Mouse (Mus musculus): ENCODE data around the gene Cdc42ep2.

DNA sequence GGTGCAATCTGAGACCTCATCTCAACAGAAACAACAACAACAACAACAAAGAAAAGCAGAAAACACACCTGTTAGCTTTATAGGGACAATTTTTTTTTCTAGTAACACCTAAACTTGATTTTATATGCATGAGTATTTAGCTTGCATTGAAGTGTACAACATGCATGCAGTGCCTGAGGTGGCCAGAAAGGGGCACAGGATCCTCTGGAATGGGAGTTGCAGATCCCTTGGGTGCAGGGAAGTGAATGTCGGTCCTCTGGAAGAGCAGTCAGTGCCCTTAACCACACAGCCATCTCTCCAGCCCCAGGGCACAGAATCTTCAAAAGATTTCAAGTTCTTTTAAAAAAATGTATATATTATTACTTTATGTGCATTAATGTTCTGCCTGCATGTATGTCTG lies 38.0 kb upstream of the Cdc42ep2 start:
- no peak for TF ChIP-seq CTCF (IDR thresholded peaks at IDR 0.05; ENCODE audit: insufficient read depth, low read depth, low read length)
- TF ChIP-seq POLR2A (IDR thresholded peaks at IDR 0.05; ENCODE audit: insufficient read depth, low read depth, low read length): no peak
